Mouse (Mus musculus): Measurements from ENCODE around the gene Tm6sf2.

- TF ChIP-seq CTCF (IDR thresholded peaks at IDR 0.05; ENCODE audit: control insufficient read depth, insufficient read depth, insufficient read length) (no peak), MAX (IDR thresholded peaks at IDR 0.05) (no peak), MYOD1 (IDR thresholded peaks at IDR 0.05; ENCODE audit: control insufficient read depth, insufficient read length, low read depth) (no peak), USF1 (IDR thresholded peaks at IDR 0.05; ENCODE audit: low read depth) (no peak), MYOG (IDR thresholded peaks at IDR 0.05; ENCODE audit: control insufficient read depth, extremely low read depth, insufficient read length) (no peak), CEBPB (IDR thresholded peaks at IDR 0.05; ENCODE audit: low read depth) (no peak)
Measured at GRCm38 (mm10) chr8:70026151-70026550, 46.6 kb upstream of the Tm6sf2 start.

Data from C2C12 (cell line).